Mouse (Mus musculus): Measurements from ENCODE around the gene Gm20388.

DNA sequence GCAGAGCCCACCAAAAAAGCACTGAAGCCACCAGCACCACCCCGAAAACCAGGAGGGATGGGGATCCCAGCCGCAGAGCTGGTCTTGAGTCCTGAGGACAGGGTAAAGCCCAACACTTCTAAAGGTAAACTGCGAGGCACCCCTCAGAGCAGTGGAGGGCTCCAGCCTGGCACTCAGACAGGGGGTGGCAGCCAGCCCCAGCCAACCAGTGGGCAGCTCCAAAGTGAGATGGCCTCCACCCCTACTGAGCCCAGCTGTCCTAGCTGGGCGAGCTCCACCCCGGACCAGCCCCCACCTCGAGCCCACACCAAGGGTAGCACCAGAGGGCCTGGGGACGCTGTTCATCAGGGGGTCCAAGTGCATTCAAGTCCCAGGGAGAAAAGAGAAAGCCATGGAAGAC lies 2359.9 kb downstream of the Gm20388 start:
- no peak for TF ChIP-seq POLR2A (IDR thresholded peaks at IDR 0.05; ENCODE audit: borderline replicate concordance, control insufficient read depth, low read depth, low read length)
- TF ChIP-seq CTCF (IDR thresholded peaks at IDR 0.05; ENCODE audit: control insufficient read depth, insufficient read depth, low read length): no peak

Data from bone marrow, adult 2 months (tissue).